Mouse (Mus musculus): ENCODE data around the gene Tuba1a.
A peak's percentile ranks its signal among the peaks of the same experiment; 100 is the strongest.
"Not testable (repeated sequence)": the region's sequence is repeated elsewhere in the genome, so short reads cannot be mapped to it uniquely, and the experiment has no call there.

Tuba1a gene

DNA sequence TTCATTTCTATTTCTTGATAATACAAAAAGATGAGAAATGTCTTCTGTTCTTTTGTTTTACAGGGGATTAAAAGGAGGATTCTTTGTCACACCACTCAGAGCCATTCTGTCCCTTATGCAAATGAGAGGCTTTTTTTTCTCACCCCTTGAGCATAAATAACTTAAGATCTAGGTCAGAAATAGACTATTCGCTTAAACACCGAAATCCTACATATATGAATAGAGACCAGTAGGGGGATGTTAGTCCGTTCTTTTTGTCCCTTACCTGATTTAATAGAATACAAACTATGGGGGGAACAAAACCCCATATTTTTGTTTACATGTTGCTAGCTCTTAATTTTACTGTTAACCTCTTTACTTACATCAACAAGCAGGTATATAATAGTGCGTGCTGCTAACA is 2.5 kb upstream of the Tuba1a start:
- no peak for DNase-seq (ENCODE audit: low spot score in 2 of 2)

DNA sequence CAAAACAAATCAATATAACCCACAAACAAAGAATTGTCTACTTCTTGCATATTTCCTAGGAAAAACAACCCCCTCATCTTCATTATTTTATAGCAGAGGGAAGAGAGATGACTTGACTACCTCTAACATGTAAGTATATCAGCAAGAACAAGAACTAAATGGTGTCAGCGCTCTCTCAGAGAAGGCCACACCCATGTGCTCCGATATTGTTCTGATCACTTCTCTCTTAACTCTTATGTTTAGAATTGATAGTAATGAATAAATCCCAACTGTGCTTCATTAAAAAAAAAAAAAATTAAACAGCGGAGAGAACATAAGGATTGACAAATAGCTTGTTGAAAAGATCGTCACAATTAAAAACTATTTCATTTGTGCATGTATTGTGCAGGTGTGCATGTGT is 1.8 kb upstream of the Tuba1a start:
- DNase-seq (ENCODE audit: low spot score in 2 of 2), result no peak

DNA sequence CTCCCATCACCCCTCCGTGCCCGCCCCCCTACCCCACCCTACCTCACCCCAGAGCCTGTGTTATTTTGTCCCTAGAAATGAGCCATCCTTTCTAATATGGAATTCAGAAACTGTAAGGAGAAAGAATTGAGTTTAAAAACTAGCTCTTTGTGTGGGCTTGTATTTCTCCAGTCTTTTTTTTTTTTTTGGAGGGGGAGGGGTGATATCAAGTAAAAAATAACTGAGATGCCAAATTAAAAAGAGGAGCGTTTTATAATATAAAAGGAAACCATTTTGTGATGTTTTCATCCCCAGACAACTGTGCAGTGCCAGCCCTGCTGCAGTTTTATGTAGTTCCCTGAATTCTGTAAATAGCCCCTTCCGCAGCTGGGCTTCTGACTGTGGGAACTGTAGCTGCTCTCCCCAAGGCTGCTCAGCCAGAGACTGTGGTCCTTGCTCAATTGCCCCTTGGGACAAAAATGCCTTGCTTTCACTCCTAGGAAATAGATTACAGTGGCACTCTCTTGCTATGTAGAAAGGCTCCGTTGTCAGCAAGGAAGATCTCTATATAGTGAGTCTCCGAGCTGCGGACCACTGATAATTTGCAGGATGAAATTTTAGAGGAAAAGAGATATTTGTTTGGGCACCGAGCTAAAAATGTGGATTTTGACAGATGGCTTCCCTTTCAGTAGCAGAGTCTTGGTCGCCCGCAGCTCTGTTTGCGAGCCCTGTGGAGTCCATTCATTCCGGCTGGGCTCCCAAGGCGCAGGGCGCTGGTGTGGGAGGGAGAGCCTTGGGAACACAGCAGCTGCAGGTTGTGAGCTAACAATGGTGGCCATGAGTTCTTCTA is 1.1 kb upstream of the Tuba1a start:
- no peak for DNase-seq (ENCODE audit: low spot score in 2 of 2)

DNA sequence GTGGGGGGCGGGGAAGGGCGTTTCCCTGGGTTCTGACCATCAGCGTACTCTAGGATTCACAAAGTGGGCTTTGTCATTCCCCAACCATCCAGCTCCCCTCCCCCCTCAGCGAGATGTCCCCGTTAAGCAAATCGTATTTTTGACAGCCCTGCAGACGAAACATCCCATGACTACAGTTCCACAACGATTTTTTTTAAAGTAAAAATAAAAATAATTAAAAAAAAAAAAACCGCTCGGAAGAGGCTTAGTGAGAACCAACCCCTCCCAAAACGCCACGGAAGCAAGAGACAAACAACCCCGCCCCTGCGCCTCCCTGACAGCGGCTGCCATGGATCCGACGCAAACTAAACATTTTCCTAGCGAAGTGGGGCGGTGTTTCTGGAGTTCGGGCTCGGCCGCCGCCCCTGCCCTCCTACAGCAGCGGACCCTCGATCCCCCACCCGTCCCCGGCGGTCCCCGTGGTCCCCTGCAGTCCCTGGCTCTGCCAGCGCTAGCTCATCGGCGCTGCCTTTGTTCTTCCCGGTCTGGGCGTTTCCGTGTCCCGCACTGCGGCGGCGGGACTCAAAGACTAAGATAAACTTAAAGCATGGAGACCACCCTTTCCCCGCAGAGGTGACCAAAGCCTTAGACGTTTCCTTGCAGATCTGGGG is 627 bp downstream of the Tuba1a start:
- DNase-seq (ENCODE audit: low spot score in 2 of 2), result no peak

DNA sequence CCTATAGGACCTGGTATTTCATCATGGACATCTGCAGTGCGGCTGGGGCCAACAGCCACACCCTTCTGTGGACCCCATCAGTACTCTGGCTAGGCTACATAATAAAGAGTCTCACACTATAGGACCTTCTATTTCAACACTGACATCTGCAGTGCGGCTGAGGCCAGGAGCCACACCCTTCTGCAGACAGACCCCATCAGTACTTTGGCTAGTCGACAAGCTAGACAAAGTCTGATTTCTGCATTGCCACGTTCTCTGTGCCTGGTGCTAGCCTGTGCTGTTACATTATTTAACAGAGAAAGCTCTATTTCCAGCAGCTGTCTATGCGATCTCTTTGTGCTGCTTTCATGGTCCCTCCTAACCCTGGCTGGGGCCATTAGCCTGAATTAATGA is 1.4 kb downstream of the Tuba1a start:
- no peak for DNase-seq (ENCODE audit: low spot score in 2 of 2)

DNA sequence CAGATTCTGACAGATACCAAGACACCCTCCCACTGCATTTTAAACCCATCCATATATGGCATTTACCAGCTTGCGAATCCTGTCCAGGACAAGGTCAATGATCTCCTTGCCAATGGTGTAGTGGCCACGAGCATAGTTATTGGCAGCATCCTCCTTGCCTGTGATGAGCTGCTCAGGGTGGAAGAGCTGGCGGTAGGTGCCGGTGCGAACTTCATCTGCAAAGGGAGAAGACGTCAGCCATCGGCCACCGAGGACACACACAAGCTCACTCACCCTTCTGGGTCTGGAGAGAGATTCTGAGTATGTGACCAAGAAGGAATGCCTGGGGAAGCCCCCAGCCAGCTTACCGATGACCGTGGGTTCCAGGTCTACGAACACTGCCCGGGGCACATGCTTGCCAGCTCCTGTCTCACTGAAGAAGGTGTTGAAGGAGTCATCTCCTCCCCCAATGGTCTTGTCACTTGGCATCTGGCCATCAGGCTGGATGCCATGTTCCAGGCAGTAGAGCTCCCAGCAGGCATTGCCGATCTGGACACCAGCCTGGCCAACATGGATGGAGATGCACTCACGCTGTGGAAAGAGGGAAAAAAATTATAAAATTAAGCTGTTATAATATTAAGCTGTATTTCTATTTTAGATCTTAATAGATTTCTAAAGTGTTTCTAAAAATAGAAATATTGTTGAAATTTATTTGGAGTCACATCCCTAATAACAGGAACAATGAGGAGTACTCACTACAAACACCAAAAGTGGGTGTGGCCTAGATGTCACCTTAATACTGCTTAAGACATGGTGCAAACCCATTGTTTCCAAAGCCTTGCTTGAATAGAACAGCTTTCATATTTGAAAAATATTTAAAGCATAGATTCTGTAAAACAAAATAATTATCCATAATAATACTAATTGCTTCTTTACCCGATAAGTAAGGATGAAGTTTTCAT is 2.1 kb downstream of the Tuba1a start:
- DNase-seq (ENCODE audit: low spot score in 2 of 2), result not testable (repeated sequence)

DNA sequence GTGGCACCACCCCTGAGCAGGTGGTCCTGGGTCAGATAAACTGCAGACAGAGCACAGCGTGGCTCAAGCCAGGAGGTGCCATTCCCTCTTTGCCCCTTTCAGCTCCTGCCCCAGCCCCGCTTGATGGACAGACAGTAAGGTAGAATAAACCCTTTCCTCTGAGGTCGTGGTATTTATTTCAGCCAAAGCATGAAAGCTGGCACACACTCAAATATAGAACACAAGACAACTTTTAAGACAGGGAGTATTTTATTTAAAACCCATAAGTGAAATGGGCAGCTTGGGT is 4.0 kb downstream of the Tuba1a start:
- no peak for DNase-seq (ENCODE audit: low spot score in 2 of 2)

DNA sequence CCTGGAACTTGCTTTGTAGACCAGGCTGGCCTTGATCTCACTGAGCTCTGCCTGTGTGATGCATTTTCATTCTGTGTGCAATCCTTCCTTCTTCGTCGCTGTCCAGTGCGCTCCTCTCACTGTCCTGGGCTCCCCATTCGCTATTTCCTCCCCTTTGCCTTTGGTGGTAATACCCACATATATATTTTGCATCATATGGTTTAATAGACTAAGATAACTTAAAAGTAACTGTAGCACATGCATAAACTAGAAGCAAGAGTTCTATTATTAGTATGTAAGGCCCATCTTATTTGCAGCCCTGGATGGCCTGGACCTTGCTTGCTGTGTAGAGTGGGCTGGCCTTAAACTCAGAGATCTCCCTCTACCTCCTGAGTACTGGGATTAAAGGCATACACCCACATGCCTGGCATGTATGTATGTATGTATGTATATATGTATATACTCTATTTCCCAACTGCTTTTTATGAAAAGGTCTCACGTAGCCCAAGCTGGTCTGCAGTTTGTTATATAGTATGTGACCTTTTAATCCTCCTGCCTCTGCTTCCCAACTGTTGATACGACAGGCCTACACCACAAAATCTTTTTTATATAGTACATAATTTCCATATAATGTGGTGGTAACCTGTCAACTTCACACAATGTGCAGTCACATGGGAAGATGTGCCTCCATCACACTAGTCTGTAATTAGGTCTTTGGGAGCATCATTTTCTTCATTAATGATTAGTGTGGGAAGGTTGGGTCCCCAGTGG is 4.5 kb downstream of the Tuba1a start:
- DNase-seq (ENCODE audit: low spot score in 2 of 2), result no peak

DNA sequence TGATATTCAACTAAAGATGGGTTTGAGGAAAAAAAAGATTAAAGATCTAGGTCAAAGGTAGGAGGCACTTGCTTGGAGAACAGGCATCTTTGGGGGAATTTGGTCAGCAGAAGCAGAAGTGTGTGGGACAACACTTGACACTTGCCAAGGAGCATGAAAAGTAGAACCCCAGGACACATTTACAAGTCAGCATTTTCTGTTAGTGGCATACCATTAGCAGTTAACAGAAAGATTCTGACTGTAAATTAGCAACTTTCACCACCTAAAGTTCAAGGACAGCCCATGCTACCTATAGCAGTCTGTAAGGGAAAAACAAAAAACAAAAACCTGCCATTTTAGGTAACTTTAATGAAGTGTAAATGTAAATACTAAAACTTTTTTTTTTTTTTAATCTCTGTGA is 5.1 kb downstream of the Tuba1a start:
- no peak for DNase-seq (ENCODE audit: low spot score in 2 of 2)

DNA sequence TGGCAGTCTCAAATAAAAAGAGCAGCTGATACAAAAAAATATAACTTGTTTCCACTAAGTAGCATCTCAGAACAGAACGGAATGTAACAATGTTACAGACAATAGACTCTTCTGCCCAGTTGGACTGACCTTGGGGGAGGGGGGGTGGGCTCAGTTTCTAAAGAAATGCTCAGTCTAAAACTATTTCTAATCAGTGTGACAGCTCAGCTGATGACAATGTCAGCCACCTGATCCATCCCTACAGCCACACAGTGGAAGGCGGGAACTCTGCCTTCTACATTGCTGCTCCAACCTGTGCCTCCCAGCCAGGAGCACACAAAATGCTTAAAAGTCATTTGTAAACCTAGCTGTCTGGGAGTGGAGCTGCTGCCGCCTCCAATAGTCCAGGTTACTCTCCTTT is 5.6 kb downstream of the Tuba1a start:
- no peak for DNase-seq (ENCODE audit: low spot score in 2 of 2)

DNA sequence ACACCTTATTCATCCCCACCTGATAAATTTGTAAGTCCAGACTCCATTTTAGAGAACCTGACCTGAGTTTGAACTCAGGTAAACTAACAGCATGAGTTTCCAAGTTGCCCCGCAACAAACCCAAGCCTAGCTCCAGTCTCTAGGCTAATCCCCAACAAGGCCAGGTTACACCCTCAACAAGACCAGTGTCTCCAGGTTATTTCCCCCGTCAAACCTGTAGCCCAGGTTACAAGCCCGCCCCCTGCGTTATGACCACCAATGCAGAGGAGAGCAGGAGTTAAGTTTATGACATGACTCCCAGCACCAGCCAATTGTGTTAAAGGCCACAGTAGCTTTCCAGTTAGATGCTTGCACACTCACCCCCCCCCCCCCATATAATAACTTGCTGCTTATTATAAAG is 10.4 kb downstream of the Tuba1a start:
- DNase-seq (ENCODE audit: low spot score in 2 of 2), result no peak

DNA sequence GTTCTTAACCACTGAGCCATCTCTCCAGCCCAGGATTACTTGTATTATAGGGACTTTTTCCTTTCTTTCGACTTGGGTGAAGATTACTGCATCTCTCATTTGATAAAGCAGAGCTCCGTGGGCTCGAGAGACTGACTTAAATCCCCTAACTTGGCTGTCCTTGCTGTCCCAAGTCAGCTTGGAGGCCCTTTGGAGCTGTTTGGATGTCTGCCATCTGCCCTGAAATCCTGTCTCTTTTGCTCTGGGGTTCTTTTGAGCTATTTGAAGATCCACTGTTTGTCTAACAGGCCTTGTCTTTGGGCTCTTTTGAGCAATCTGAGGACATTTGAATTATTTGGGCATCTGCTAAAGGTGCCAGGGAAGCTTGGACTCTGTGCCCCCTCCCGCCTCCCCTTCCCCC is 11.4 kb downstream of the Tuba1a start:
- DNase-seq (ENCODE audit: low spot score in 2 of 2), result no peak

DNA sequence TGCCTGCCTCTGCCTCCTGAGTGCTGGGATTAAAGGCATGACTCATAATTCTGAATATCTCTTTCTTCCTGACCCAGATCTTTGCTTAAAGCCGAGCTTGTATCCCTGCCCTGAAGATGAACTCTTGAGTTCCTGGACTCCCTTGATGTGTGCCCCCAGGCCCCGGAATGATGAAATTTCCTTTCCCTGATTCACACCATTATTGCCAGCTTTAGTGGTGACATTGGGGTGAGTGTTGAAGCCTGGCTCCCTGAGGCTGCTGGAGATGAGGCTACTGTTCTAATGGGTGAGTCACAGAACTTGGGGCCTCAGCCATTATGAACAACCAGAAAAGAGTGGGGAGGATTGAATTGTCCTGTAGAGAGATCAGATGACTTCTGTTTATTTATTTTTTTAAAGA is 12.0 kb downstream of the Tuba1a start:
- no peak for DNase-seq (ENCODE audit: low spot score in 2 of 2)

DNA sequence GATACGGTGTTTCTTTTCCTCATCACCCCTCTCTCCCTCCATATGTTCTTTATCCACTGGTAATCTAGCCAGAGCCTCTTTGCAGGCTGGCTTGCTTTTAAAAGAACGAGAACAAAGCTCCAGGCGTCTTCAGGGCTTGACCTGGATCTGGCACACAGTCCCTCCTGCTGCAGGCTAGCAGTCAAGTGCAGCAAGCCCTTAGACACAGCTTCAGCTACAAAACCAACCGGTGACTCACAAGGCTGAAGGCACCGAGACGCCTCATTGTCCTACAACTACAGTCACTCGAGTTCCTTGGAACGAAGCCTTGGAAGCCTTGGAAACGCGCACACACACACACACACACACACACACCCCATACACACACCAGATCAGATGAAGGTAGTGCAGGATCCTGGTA is 12.7 kb downstream of the Tuba1a start:
- no peak for DNase-seq (ENCODE audit: low spot score in 2 of 2)

DNA sequence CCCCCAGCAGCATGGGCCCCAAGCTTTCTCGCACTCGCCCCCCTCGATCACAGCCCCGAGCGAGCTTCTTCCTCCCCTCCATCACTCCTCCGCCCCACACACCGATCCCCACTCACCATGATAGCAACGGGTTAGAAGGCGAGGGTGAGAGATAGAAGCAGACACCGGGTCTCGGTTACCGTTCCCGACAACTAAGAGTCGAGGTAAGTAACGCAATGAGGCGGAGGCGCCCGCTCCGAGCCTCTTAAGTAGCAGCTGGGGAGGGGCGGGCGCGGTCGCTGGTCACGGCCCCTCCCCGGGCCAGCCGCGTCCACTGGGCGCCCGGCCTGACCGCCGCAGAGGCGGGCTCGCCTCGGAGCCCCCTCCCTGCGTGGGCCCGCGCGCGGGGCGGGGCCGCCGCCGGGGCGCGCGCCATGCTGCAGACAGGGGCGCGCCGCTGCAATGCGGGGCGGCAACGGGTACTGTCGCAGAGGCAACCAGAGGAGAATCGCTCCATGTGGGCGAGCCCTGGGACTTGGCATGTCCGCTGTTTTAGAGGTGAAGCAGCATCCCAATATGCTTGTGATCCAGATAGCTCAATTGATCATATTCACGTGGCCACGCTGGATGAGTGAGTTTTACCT is 19.2 kb downstream of the Tuba1a start, which contains the start of gene Tuba1b:
TSS of gene Tuba1b (minus strand) at position 349 of the 623 bp plus-strand sequence.
- peak; percentile 78 to 82 for DNase-seq (ENCODE audit: low spot score in 2 of 2)

DNA sequence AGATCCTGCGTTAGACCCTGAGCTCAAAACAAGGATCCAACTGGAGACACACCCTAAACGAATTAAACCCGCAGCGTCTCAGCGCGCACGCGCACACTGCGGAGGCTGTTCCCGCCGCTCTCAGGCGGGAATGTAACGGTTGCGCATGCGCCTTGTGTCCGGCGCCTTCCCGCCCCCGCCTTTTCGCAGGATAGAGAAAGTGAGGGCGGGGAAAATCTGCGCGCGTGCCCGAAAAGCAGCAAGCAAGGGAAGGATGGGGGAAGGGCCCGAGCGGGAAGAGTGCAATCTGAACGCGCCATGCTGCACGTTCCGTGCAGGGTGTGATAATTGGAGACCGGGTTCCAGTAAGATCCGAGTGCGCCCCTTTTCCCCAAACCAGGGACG is 19.7 kb downstream of the Tuba1a start:
- peak; percentile 89 to 95 for DNase-seq (ENCODE audit: low spot score in 2 of 2)

DNA sequence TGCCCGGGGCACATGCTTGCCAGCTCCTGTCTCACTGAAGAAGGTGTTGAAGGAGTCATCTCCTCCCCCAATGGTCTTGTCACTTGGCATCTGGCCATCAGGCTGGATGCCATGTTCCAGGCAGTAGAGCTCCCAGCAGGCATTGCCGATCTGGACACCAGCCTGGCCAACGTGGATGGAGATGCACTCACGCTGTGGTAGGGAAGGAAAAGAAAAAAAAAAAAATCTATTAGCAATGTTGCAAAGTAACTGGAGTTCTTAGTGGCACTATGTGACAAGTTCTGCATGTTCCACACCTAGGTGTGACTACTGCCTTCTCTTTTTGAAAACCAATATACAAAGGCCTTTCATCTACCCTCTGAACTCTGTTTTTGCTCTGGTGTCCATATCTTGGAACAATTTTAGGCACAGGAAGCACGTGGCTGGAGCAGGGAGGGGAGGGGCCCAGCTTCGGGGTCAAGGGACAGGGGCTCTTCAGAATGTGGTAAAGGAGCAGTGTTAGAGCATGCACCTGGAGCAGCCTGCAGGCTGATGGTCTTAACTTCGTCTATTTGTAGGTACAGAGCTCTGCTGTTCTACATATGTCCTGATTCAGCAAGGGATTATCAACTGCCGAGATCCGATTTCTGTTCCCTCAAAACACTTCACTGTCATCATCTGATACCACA is 20.4 kb downstream of the Tuba1a start:
- not testable (repeated sequence) for DNase-seq (ENCODE audit: low spot score in 2 of 2)

DNA sequence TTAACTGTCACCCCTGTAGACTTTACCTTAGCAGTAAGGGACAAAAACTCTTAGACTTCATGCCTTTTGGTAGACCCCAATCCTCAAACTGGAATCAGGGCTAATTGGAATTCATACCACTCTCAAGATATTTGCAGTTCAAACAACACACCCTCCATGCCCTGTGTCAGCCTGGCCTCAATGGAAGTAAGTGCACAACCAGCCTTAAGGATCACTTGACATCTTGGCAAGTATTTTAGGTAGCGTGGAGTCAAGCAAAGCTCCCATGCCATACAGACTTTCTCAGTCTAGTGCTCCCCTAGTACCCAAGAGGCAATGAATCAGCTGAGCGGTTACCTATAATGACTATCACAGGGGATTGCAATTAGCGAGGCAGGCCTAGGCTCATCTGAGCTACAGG is 22.5 kb downstream of the Tuba1a start:
- DNase-seq (ENCODE audit: low spot score in 2 of 2), result no peak

DNA sequence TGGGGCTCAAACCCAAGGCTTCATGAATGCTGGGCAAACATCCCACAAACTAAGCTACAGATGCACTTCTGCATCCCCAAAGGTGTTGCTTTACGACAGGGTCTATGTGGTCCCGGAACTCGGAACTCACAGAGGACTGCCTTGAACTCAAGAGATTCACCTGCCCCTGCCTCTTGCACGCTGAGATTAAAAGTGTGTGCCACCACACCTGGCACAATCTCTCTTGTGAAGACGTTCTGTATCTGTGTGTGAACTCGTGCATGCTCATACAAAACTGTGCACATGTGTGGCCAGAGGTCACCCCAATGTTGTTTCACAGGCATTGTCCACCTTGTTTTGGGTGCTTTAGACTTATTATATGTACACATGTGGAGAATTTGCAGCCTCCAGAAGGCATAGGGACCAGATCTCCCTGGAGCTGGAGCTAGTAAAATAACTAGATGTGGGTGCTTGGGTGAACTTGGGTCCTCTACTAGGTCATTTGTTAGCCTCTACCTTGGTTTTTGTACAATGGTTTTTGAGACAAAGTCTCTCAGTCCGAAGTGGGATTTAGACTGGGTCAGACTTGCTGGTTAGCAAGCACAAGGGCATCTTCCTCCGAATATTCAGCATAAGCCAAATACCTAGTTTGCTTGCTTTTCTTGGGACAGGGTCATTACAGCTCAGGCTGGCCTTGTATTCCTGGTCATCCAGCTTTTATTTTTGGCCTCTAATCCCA is 23.3 kb downstream of the Tuba1a start:
- no peak for DNase-seq (ENCODE audit: low spot score in 2 of 2)

DNA sequence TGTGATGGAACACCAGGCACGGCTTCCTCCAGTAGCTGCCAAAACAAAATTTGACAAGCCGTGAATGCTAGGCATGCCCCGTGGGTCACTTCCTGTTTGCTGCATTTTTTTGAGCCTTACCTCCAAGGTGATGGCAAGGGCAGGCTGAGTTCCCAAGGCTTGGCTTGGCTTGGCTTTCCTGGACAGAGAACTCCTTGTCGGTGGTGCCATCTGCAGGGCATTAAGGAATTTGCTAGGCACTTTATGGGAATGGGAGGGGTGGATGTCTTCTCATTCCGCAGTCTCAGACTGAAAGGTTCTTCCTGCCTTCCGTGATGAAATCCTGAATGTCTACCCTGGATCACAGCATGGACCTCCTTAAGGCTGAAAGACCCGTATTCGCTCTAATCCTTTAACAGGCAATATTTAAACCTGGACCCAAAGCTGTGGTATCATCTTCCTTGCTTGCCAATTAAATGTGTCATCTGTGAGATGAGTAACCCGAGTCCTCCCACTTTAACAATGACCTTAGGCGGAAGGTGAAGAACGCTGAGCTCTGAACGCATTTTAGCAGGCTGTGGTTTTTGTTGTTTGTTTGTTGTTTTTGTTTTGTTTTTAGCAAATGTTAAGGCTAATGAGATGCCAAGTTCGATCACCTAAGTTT is 24.8 kb downstream of the Tuba1a start:
- DNase-seq (ENCODE audit: low spot score in 2 of 2), result peak; percentile 38 to 40

Data from frontal cortex, postnatal 25 days (tissue).